Mouse (Mus musculus): Measurements from ENCODE around the gene Tspan8. TPM values are rescaled to one million over a fixed set of nuclear protein-coding genes. Genes with fewer than 3 reads are reported as not detected.

Gene Tspan8
- polyA plus RNA-seq, 1 experiment: 72.3 TPM

GRCm38 (mm10) chr10:115809169-115809568 lies 7.5 kb upstream of the Tspan8 start:
- Histone ChIP-seq H3K27me3 (ENCODE audit: control insufficient read depth, insufficient read depth, low read length) (no peaks in the 10 kb centered on the region), H3K27ac (ENCODE audit: insufficient read depth, low read depth, low read length) (no peak overlapping the region), H3K36me3 (ENCODE audit: control insufficient read depth, insufficient read depth, low read length) (no peaks in the 10 kb centered on the region), H3K4me3 (ENCODE audit: low read depth, low read length) (no peak overlapping the region), H3K4me1 (ENCODE audit: control insufficient read depth, insufficient read depth, insufficient read length, low read length) (peaks cover 7% of the 10 kb centered on the region; the same call in 1 of the 2 replicates)
- WGBS: 33% methylated on average over 7 of the region's 7 CpGs
- TF ChIP-seq POLR2A (IDR thresholded peaks at IDR 0.05; ENCODE audit: low read depth, low read length) (no peak), CTCF (IDR thresholded peaks at IDR 0.05; ENCODE audit: extremely low read depth, insufficient read length, insufficient replicate concordance, low read depth, low read length) (no peak)

- Histone ChIP-seq H3K4me3 (ENCODE audit: low read depth, low read length) (no peak overlapping the region), H3K4me1 (ENCODE audit: control insufficient read depth, insufficient read depth, insufficient read length, low read length) (peaks cover 10% of the 10 kb centered on the region; the same call in 1 of the 2 replicates), H3K27me3 (ENCODE audit: control insufficient read depth, insufficient read depth, low read length) (no peaks in the 10 kb centered on the region), H3K27ac (ENCODE audit: insufficient read depth, low read depth, low read length) (no peak overlapping the region), H3K36me3 (ENCODE audit: control insufficient read depth, insufficient read depth, low read length) (no peaks in the 10 kb centered on the region)
- 54% methylated on average over 5 of the region's 5 CpGs for WGBS
- TF ChIP-seq POLR2A (IDR thresholded peaks at IDR 0.05; ENCODE audit: low read depth, low read length) (no peak), CTCF (IDR thresholded peaks at IDR 0.05; ENCODE audit: extremely low read depth, insufficient read length, insufficient replicate concordance, low read depth, low read length) (no peak)
Measured at GRCm38 (mm10) chr10:115811519-115811918, 5.1 kb upstream of the Tspan8 start.

GRCm38 (mm10) chr10:115814878-115815277 lies 1.8 kb upstream of the Tspan8 start:
- Histone ChIP-seq H3K27ac (ENCODE audit: insufficient read depth, low read depth, low read length) (peak overlapping the region; percentile 55), H3K27me3 (ENCODE audit: control insufficient read depth, insufficient read depth, low read length) (no peaks in the 10 kb centered on the region), H3K4me3 (ENCODE audit: low read depth, low read length) (peak overlapping the region; percentile 16; the same call in 1 of the 2 replicates), H3K4me1 (ENCODE audit: control insufficient read depth, insufficient read depth, insufficient read length, low read length) (peaks cover 6% of the 10 kb centered on the region; the same call in 1 of the 2 replicates), H3K36me3 (ENCODE audit: control insufficient read depth, insufficient read depth, low read length) (no peaks in the 10 kb centered on the region)
- 31% methylated on average over 11 of the region's 11 CpGs for WGBS
- TF ChIP-seq POLR2A (IDR thresholded peaks at IDR 0.05; ENCODE audit: low read depth, low read length) (no peak), CTCF (IDR thresholded peaks at IDR 0.05; ENCODE audit: extremely low read depth, insufficient read length, insufficient replicate concordance, low read depth, low read length) (no peak)

GRCm38 (mm10) chr10:115817056-115817724 lies 558 bp downstream of the Tspan8 start:
- Histone ChIP-seq H3K36me3 (ENCODE audit: control insufficient read depth, insufficient read depth, low read length) (no peaks in the 10 kb centered on the region), H3K27me3 (ENCODE audit: control insufficient read depth, insufficient read depth, low read length) (no peaks in the 10 kb centered on the region), H3K4me3 (ENCODE audit: low read depth, low read length) (peak overlapping the region; percentile 74), H3K27ac (ENCODE audit: insufficient read depth, low read depth, low read length) (peak overlapping the region; percentile 93), H3K4me1 (ENCODE audit: control insufficient read depth, insufficient read depth, insufficient read length, low read length) (peaks cover 5% of the 10 kb centered on the region; the same call in 1 of the 2 replicates)
- 10% methylated on average over 13 of the region's 13 CpGs for WGBS
- no peak for TF ChIP-seq CTCF (IDR thresholded peaks at IDR 0.05; ENCODE audit: extremely low read depth, insufficient read length, insufficient replicate concordance, low read depth, low read length)
- TF ChIP-seq POLR2A (IDR thresholded peaks at IDR 0.05; ENCODE audit: low read depth, low read length): peak; percentile 47; the same call in 1 of the 2 replicates

- H3K27me3 ChIP-seq (ENCODE audit: control insufficient read depth, insufficient read depth, low read length): no peaks in the 10 kb centered on the region
- peaks cover 18% of the 10 kb centered on the region for H3K36me3 ChIP-seq (ENCODE audit: control insufficient read depth, insufficient read depth, low read length)
- TF ChIP-seq CTCF (IDR thresholded peaks at IDR 0.05; ENCODE audit: extremely low read depth, insufficient read length, insufficient replicate concordance, low read depth, low read length): no peak
- no peak for TF ChIP-seq POLR2A (IDR thresholded peaks at IDR 0.05; ENCODE audit: low read depth, low read length)
- H3K4me1 ChIP-seq (ENCODE audit: control insufficient read depth, insufficient read depth, insufficient read length, low read length): peaks cover 13% of the 10 kb centered on the region; the same call in 1 of the 2 replicates
- H3K4me3 ChIP-seq (ENCODE audit: low read depth, low read length): no peak overlapping the region
- H3K27ac ChIP-seq (ENCODE audit: insufficient read depth, low read depth, low read length): no peak overlapping the region
- WGBS: 65% methylated on average over 7 of the region's 7 CpGs
Measured at GRCm38 (mm10) chr10:115825289-115825688, 8.7 kb downstream of the Tspan8 start.

GRCm38 (mm10) chr10:115828872-115829271 lies 12.2 kb downstream of the Tspan8 start:
- H3K4me3 ChIP-seq (ENCODE audit: low read depth, low read length): no peak overlapping the region
- H3K36me3 ChIP-seq (ENCODE audit: control insufficient read depth, insufficient read depth, low read length): peaks cover 43% of the 10 kb centered on the region
- peaks cover 13% of the 10 kb centered on the region; the same call in 1 of the 2 replicates for H3K4me1 ChIP-seq (ENCODE audit: control insufficient read depth, insufficient read depth, insufficient read length, low read length)
- WGBS: 50% methylated on average over 5 of the region's 5 CpGs
- H3K27me3 ChIP-seq (ENCODE audit: control insufficient read depth, insufficient read depth, low read length): no peaks in the 10 kb centered on the region
- TF ChIP-seq POLR2A (IDR thresholded peaks at IDR 0.05; ENCODE audit: low read depth, low read length): no peak
- TF ChIP-seq CTCF (IDR thresholded peaks at IDR 0.05; ENCODE audit: extremely low read depth, insufficient read length, insufficient replicate concordance, low read depth, low read length): no peak
- H3K27ac ChIP-seq (ENCODE audit: insufficient read depth, low read depth, low read length): peak overlapping the region; percentile 68

DNA sequence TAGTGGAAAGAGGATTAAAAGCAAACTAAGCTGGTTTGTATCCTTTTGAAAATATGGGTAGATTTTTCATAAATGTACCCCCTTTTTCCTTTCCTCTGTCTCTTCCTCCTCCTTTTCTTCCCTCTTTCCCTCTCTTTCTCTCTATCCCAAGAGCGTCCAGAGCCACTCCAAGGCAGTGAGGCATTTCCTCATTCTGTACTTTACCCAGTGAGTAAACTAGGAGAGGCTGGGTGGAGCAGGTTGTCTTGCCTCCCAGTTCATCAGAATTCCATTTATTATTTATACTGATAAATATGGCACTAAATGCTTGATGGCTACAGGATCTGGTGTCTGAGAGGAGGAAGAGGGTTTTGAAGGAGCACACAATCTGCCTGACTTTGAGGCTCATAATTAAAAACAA lies 13.1 kb downstream of the Tspan8 start:
- H3K27me3 ChIP-seq (ENCODE audit: control insufficient read depth, insufficient read depth, low read length): no peaks in the 10 kb centered on the region
- H3K27ac ChIP-seq (ENCODE audit: insufficient read depth, low read depth, low read length): peak overlapping the region; percentile 68
- H3K36me3 ChIP-seq (ENCODE audit: control insufficient read depth, insufficient read depth, low read length): peaks cover 43% of the 10 kb centered on the region
- no peak overlapping the region for H3K4me3 ChIP-seq (ENCODE audit: low read depth, low read length)
- TF ChIP-seq POLR2A (IDR thresholded peaks at IDR 0.05; ENCODE audit: low read depth, low read length): no peak
- no peak for TF ChIP-seq CTCF (IDR thresholded peaks at IDR 0.05; ENCODE audit: extremely low read depth, insufficient read length, insufficient replicate concordance, low read depth, low read length)
- 10% methylated on average over 1 of the region's 1 CpGs for WGBS
- peaks cover 13% of the 10 kb centered on the region; the same call in 1 of the 2 replicates for H3K4me1 ChIP-seq (ENCODE audit: control insufficient read depth, insufficient read depth, insufficient read length, low read length)

All from small intestine, adult 2 months (tissue).